Mouse (Mus musculus): ENCODE measurements around the gene Praf2. TPM values are rescaled to one million over a fixed set of nuclear protein-coding genes. Genes with fewer than 3 reads are reported as not detected.
"Not testable (repeated sequence)": the region's sequence is repeated elsewhere in the genome, so short reads cannot be mapped to it uniquely, and the experiment has no call there.

Praf2 gene
- polyA plus RNA-seq, 1 experiment from 2014 or later: 66.5 TPM

GRCm38 (mm10) chrX:7714135-7714899, 13.9 kb upstream of the Praf2 start, which contains the start of gene Wdr45:
Wdr45 (plus strand) TSS chrX:7714333.
- peak; percentile 96 for ATAC-seq (ENCODE audit: insufficient number of reproducible peaks, insufficient read depth, low FRiP score, low TSS enrichment, low read depth)
- 15% methylated on average over 22 of the region's 60 CpGs for WGBS
- H3K9ac ChIP-seq (replicated peaks); H3K4me1 ChIP-seq (replicated peaks); H3K27ac ChIP-seq; H3K36me3 ChIP-seq; H3K27me3 ChIP-seq; H3K9me3 ChIP-seq: not testable (repeated sequence)
- Histone ChIP-seq H3K4me2 (peak within 1 kb of the TSS; percentile 51), H3K4me3 (replicated peaks) (peak within 1 kb of the TSS; percentile 35)

GRCm38 (mm10) chrX:7716058-7716457, 12.2 kb upstream of the Praf2 start:
- H3K4me2 ChIP-seq; ATAC-seq (ENCODE audit: insufficient number of reproducible peaks, insufficient read depth, low FRiP score, low TSS enrichment, low read depth); H3K4me3 ChIP-seq (replicated peaks); H3K9ac ChIP-seq (replicated peaks); H3K27me3 ChIP-seq; H3K27ac ChIP-seq; H3K4me1 ChIP-seq (replicated peaks); H3K36me3 ChIP-seq; H3K9me3 ChIP-seq: not testable (repeated sequence)
- 61% methylated on average over 1 of the region's 1 CpGs for WGBS

- peak within 1 kb of the TSS; percentile 53 for H3K4me3 ChIP-seq (replicated peaks)
- 23% methylated on average over 22 of the region's 22 CpGs for WGBS
- H3K4me1 ChIP-seq (replicated peaks): peaks cover 4% of the 10 kb centered on the region; the same call in 1 of the 2 replicates
- H3K9me3 ChIP-seq: no peaks in the 10 kb centered on the region
- peak within 1 kb of the TSS; percentile 65 for H3K4me2 ChIP-seq
- peak; percentile 80; the same call in 1 of the 2 replicates for ATAC-seq (ENCODE audit: insufficient number of reproducible peaks, insufficient read depth, low FRiP score, low TSS enrichment, low read depth)
- peak within 1 kb of the TSS; percentile 87 for H3K27ac ChIP-seq
- no peaks in the 10 kb centered on the region for H3K27me3 ChIP-seq
- H3K9ac ChIP-seq (replicated peaks): peak within 1 kb of the TSS; percentile 63
- peaks cover 20% of the 10 kb centered on the region; the same call in 1 of the 2 replicates for H3K36me3 ChIP-seq
Measured at GRCm38 (mm10) chrX:7721514-7722281, 6.5 kb upstream of the Praf2 start, which contains the start of gene Gm45208. Gm45208 (plus strand) TSS chrX:7722245.

- peak; percentile 48; the same call in 1 of the 2 replicates for ATAC-seq (ENCODE audit: insufficient number of reproducible peaks, insufficient read depth, low FRiP score, low TSS enrichment, low read depth)
- peak overlapping the region; percentile 87; the same call in 1 of the 2 replicates for H3K27ac ChIP-seq
- H3K27me3 ChIP-seq: no peaks in the 10 kb centered on the region
- H3K9ac ChIP-seq (replicated peaks): peak overlapping the region; percentile 63
- peak overlapping the region; percentile 53 for H3K4me3 ChIP-seq (replicated peaks)
- no peaks in the 10 kb centered on the region for H3K9me3 ChIP-seq
- WGBS: 13% methylated on average over 11 of the region's 11 CpGs
- H3K4me2 ChIP-seq: peak overlapping the region; percentile 65
- peaks cover 4% of the 10 kb centered on the region; the same call in 1 of the 2 replicates for H3K4me1 ChIP-seq (replicated peaks)
- peaks cover 26% of the 10 kb centered on the region; the same call in 1 of the 2 replicates for H3K36me3 ChIP-seq
Measured at GRCm38 (mm10) chrX:7722282-7722611, 6.0 kb upstream of the Praf2 start.

- Histone ChIP-seq H3K36me3 (peaks cover 30% of the 10 kb centered on the region; the same call in 1 of the 2 replicates), H3K9ac (replicated peaks) (peak overlapping the region; percentile 63; the same call in 1 of the 2 replicates), H3K4me1 (replicated peaks) (peaks cover 4% of the 10 kb centered on the region; the same call in 1 of the 2 replicates), H3K4me2 (peak overlapping the region; percentile 65), H3K9me3 (no peaks in the 10 kb centered on the region), H3K4me3 (replicated peaks) (peak overlapping the region; percentile 53), H3K27me3 (no peaks in the 10 kb centered on the region), H3K27ac (no peak overlapping the region)
- WGBS: 25% methylated on average over 4 of the region's 4 CpGs
- ATAC-seq (ENCODE audit: insufficient number of reproducible peaks, insufficient read depth, low FRiP score, low TSS enrichment, low read depth): no peak
Measured at GRCm38 (mm10) chrX:7722691-7723090, 5.5 kb upstream of the Praf2 start.

- 82% methylated on average over 7 of the region's 7 CpGs for WGBS
- ATAC-seq (ENCODE audit: insufficient number of reproducible peaks, insufficient read depth, low FRiP score, low TSS enrichment, low read depth): no peak
- H3K27ac ChIP-seq: no peak overlapping the region
Measured at GRCm38 (mm10) chrX:7724135-7724534, 4.1 kb upstream of the Praf2 start.

GRCm38 (mm10) chrX:7725841-7726240, 2.4 kb upstream of the Praf2 start:
- Histone ChIP-seq H3K4me1 (replicated peaks) (peaks cover 11% of the 10 kb centered on the region), H3K4me3 (replicated peaks) (no peak overlapping the region), H3K4me2 (no peak overlapping the region), H3K27me3 (no peaks in the 10 kb centered on the region), H3K9me3 (no peaks in the 10 kb centered on the region), H3K36me3 (peaks cover 31% of the 10 kb centered on the region; the same call in 1 of the 2 replicates), H3K27ac (no peak overlapping the region), H3K9ac (replicated peaks) (no peak overlapping the region)
- no peak for ATAC-seq (ENCODE audit: insufficient number of reproducible peaks, insufficient read depth, low FRiP score, low TSS enrichment, low read depth)
- 84% methylated on average over 12 of the region's 12 CpGs for WGBS

More at GRCm38 (mm10) chrX:7724135-7724534, 4.1 kb upstream of the Praf2 start:
- Histone ChIP-seq H3K4me2 (no peak overlapping the region), H3K9me3 (no peaks in the 10 kb centered on the region), H3K9ac (replicated peaks) (no peak overlapping the region), H3K36me3 (peaks cover 31% of the 10 kb centered on the region; the same call in 1 of the 2 replicates), H3K4me3 (replicated peaks) (no peak overlapping the region), H3K27me3 (no peaks in the 10 kb centered on the region), H3K4me1 (replicated peaks) (peaks cover 6% of the 10 kb centered on the region)

GRCm38 (mm10) chrX:7727176-7727575, 1.1 kb upstream of the Praf2 start:
- Histone ChIP-seq H3K4me3 (replicated peaks) (no peak overlapping the region), H3K36me3 (peaks cover 31% of the 10 kb centered on the region; the same call in 1 of the 2 replicates), H3K27me3 (no peaks in the 10 kb centered on the region), H3K4me2 (no peak overlapping the region), H3K4me1 (replicated peaks) (peaks cover 11% of the 10 kb centered on the region), H3K27ac (no peak overlapping the region), H3K9me3 (no peaks in the 10 kb centered on the region), H3K9ac (replicated peaks) (no peak overlapping the region; the same call in 1 of the 2 replicates)
- no peak for ATAC-seq (ENCODE audit: insufficient number of reproducible peaks, insufficient read depth, low FRiP score, low TSS enrichment, low read depth)
- 84% methylated on average over 13 of the region's 13 CpGs for WGBS

- peaks cover 34% of the 10 kb centered on the region; the same call in 1 of the 2 replicates for H3K36me3 ChIP-seq
- peaks cover 7% of the 10 kb centered on the region; the same call in 1 of the 2 replicates for H3K4me1 ChIP-seq (replicated peaks)
- H3K27ac ChIP-seq: 0 out of 2 replicates have a peak overlapping the region, but pooled peaks have one; percentile 17
- H3K9me3 ChIP-seq: no peaks in the 10 kb centered on the region
- peak overlapping the region; percentile 53 for H3K9ac ChIP-seq (replicated peaks)
- H3K27me3 ChIP-seq: no peaks in the 10 kb centered on the region
- H3K4me3 ChIP-seq (replicated peaks): peak overlapping the region; percentile 48
- WGBS: 17% methylated on average over 4 of the region's 4 CpGs
- peak overlapping the region; percentile 60 for H3K4me2 ChIP-seq
- 0 out of 2 replicates have a peak, but pooled peaks have one; percentile 0 for ATAC-seq (ENCODE audit: insufficient number of reproducible peaks, insufficient read depth, low FRiP score, low TSS enrichment, low read depth)
Measured at GRCm38 (mm10) chrX:7728922-7729265, 655 bp downstream of the Praf2 start.

- Histone ChIP-seq H3K4me1 (replicated peaks) (peaks cover 7% of the 10 kb centered on the region; the same call in 1 of the 2 replicates), H3K9me3 (no peaks in the 10 kb centered on the region), H3K4me3 (replicated peaks) (no peak overlapping the region), H3K36me3 (peaks cover 28% of the 10 kb centered on the region; the same call in 1 of the 2 replicates), H3K9ac (replicated peaks) (no peak overlapping the region), H3K27me3 (no peaks in the 10 kb centered on the region), H3K27ac (no peak overlapping the region), H3K4me2 (no peak overlapping the region)
- WGBS: 37% methylated on average over 25 of the region's 26 CpGs
- ATAC-seq (ENCODE audit: insufficient number of reproducible peaks, insufficient read depth, low FRiP score, low TSS enrichment, low read depth): no peak
Measured at GRCm38 (mm10) chrX:7733571-7734156, 5.4 kb downstream of the Praf2 start.

Data from limb, embryonic 12.5 days (tissue).